Mouse (Mus musculus): ENCODE measurements around the gene Lrrc31.

- TF ChIP-seq CTCF (IDR thresholded peaks at IDR 0.05; ENCODE audit: low read depth, low read length) (no peak), POLR2A (IDR thresholded peaks at IDR 0.05; ENCODE audit: borderline replicate concordance, low read depth, low read length) (no peak)
Measured at GRCm38 (mm10) chr3:30727209-30727608, 27.6 kb upstream of the Lrrc31 start.

Data from bone marrow macrophage, adult 2 months (primary cell).